Mouse (Mus musculus) ES-Bruce4 (cell line): Measurements from ENCODE around the gene Vmn1r3.

Source experiments
- CTCF ChIP-seq: IDR thresholded peaks from one replicate; pipeline ENCODE4 v1.8.1; 2011; ENCODE audit warnings: low read depth, low read length
- EP300 ChIP-seq: IDR thresholded peaks from 2 replicates; pipeline ENCODE4 v1.6.1; 2011; ENCODE audit warnings: low read depth, low read length; ENCODE audit not compliant: insufficient read depth
- POLR2A ChIP-seq: IDR thresholded peaks from one replicate; pipeline ENCODE4 v1.8.1; 2011; ENCODE audit warnings: low read length; ENCODE audit not compliant: insufficient read depth

DNA sequence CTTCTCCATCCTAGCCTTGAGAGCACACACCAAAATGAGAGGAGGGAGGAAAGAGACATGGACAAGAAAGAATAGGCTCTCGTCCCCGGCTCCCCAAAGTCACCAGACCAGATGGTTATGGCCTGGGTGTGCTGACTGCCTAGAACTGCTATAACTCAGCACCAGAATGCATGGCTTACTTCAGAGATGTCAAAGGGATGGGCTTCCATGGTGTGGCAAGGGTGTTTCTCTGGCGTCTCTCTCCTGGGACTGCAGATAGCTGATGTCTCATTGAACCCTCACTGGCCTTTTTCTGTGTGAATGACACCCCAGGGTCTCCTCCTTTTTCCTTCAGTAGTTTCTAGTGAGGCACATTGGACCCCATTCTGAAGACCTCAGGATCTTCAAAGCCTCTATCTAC lies 41.3 kb upstream of the Vmn1r3 start:
- TF ChIP-seq CTCF (no peak), POLR2A (no peak), EP300 (no peak)
